Mouse (Mus musculus) forebrain, postnatal 0 days (tissue): ENCODE measurements around the gene Rcl1. TPM values are rescaled to one million over a fixed set of nuclear protein-coding genes. Genes with fewer than 3 reads are reported as not detected.

ENCODE experiments used
- ATAC-seq: fragments of 200-750 bp; cut with Nextera tagmentation; 2 replicates; pipeline ENCODE4 v1.8.0; 2017; ENCODE audit warnings: mild to moderate bottlenecking, moderate library complexity
- DNase-seq: peaks from one replicate; pipeline ENCODE4 v3.0.0-alpha.2; 2015
- H3K27ac ChIP-seq: fragments of 300-500 bp; sonication (generic); 2 replicates; pipeline ENCODE4 v1.5.1; 2014; ENCODE audit warnings: low read depth, mild to moderate bottlenecking, antibody characterized with exemption, low read length, moderate library complexity, mixed read lengths
- H3K27me3 ChIP-seq: fragments of 300-500 bp; sonication (generic); 2 replicates; pipeline ENCODE4 v1.6.1; 2014; ENCODE audit warnings: mild to moderate bottlenecking, low read length, mixed read lengths; ENCODE audit not compliant: insufficient read depth
- H3K36me3 ChIP-seq: fragments of 300-500 bp; sonication (generic); 2 replicates; pipeline ENCODE4 v1.6.1; 2014; ENCODE audit warnings: mild to moderate bottlenecking, moderate library complexity; ENCODE audit not compliant: insufficient read depth
- H3K4me1 ChIP-seq: fragments of 300-500 bp; sonication (generic); 2 replicates; pipeline ENCODE4 v1.6.1; 2014; ENCODE audit warnings: antibody characterized with exemption; ENCODE audit not compliant: insufficient read depth
- H3K4me2 ChIP-seq: fragments of 300-500 bp; sonication (generic); 2 replicates; pipeline ENCODE4 v1.6.1; 2014; ENCODE audit warnings: low read depth, mild to moderate bottlenecking, moderate library complexity
- H3K4me3 ChIP-seq: fragments of 300-500 bp; sonication (generic); 2 replicates; pipeline ENCODE4 v1.5.1; 2014; ENCODE audit warnings: low read depth, low read length, mixed read lengths
- H3K9ac ChIP-seq: fragments of 300-500 bp; sonication (generic); 2 replicates; pipeline ENCODE4 v1.6.1; 2014; ENCODE audit warnings: mild to moderate bottlenecking
- H3K9me3 ChIP-seq: fragments of 300-500 bp; sonication (generic); 2 replicates; pipeline ENCODE4 v1.6.1; 2016; ENCODE audit warnings: low read length
- CTCF ChIP-seq: sonication (generic); IDR thresholded peaks from 2 replicates; pipeline ENCODE4 v1.5.1; 2016; ENCODE audit warnings: antibody characterized with exemption, control low read depth, low read depth
- WGBS: fragments of 180-500 bp; shearing (Covaris S2); extraction: QIAGEN DNeasy Blood & Tissue Kit; methylation state at CpG from one replicate; pipeline ENCODE4 v1.1.7; 2014; 5-methylcytosine and 5-hydroxymethylcytosine counted together
- polyA plus RNA-seq: library from polyadenylated mRNA; unstranded; fragments of >200 nt; fragmentation: Nextera tagmentation; extraction: Ambion mirVana; gene quantifications from 2 replicates; pipeline ENCODE4 v1.2.1, GENCODE M21; 2015
- total RNA-seq: library from RNA; depleted of rRNA; stranded (reverse); fragments of >200 nt; gene quantifications from 2 replicates; pipeline ENCODE4 v1.2.3, GENCODE M21; 2014; rRNA removed

The Rcl1 gene
- 22.3 and 24.0 TPM in 2 replicates for total RNA-seq
- polyA plus RNA-seq, result 29.6 and 31.8 TPM in 2 replicates

- H3K36me3 ChIP-seq, result no peaks in the 10 kb centered on the region
- H3K4me2 ChIP-seq, result peak within 1 kb of the TSS; percentile 92
- DNase-seq (peak; percentile 98), ATAC-seq (peak; percentile 100)
- WGBS, result under 1% methylated on average over 58 of the region's 58 CpGs
- peak within 1 kb of the TSS; percentile 76 for H3K27ac ChIP-seq
- H3K9me3 ChIP-seq, result no peaks in the 10 kb centered on the region
- H3K4me3 ChIP-seq, result peak within 1 kb of the TSS; percentile 95
- H3K27me3 ChIP-seq, result no peaks in the 10 kb centered on the region
- peak within 1 kb of the TSS; percentile 68 for H3K9ac ChIP-seq
- H3K4me1 ChIP-seq, result peaks cover 11% of the 10 kb centered on the region; the same call in 1 of the 2 replicates
- no peak for TF ChIP-seq CTCF
These were observed at the start of gene Rcl1 for GRCm38 (mm10) chr19:29100874-29101542. TSS of gene Rcl1 (plus strand) at chr19:29101375.

- no peaks in the 10 kb centered on the region for H3K27me3 ChIP-seq
- DNase-seq (no peak), ATAC-seq (no peak)
- H3K36me3 ChIP-seq, result no peaks in the 10 kb centered on the region
- no peaks in the 10 kb centered on the region for H3K4me1 ChIP-seq
- no peaks in the 10 kb centered on the region for H3K9me3 ChIP-seq
- no peak for TF ChIP-seq CTCF
- no peak overlapping the region for H3K9ac ChIP-seq
- no peak overlapping the region for H3K4me3 ChIP-seq
- H3K4me2 ChIP-seq, result no peak overlapping the region
- H3K27ac ChIP-seq, result no peak overlapping the region
- WGBS, result 91% methylated on average over 12 of the region's 12 CpGs
These were observed 48.4 kb upstream of the Rcl1 start for GRCm38 (mm10) chr19:29052786-29053185.

GRCm38 (mm10) chr19:29054594-29054993, 46.6 kb upstream of the Rcl1 start:
- no peaks in the 10 kb centered on the region for H3K9me3 ChIP-seq
- DNase-seq (no peak), ATAC-seq (no peak)
- no peaks in the 10 kb centered on the region for H3K4me1 ChIP-seq
- H3K36me3 ChIP-seq, result no peaks in the 10 kb centered on the region
- H3K27me3 ChIP-seq, result no peaks in the 10 kb centered on the region
- no peak overlapping the region for H3K4me3 ChIP-seq
- no peak for TF ChIP-seq CTCF
- whole genome bisulfite sequencing, result 89% methylated on average over 6 of the region's 6 CpGs
- no peak overlapping the region for H3K4me2 ChIP-seq
- H3K27ac ChIP-seq, result no peak overlapping the region
- no peak overlapping the region for H3K9ac ChIP-seq

DNA sequence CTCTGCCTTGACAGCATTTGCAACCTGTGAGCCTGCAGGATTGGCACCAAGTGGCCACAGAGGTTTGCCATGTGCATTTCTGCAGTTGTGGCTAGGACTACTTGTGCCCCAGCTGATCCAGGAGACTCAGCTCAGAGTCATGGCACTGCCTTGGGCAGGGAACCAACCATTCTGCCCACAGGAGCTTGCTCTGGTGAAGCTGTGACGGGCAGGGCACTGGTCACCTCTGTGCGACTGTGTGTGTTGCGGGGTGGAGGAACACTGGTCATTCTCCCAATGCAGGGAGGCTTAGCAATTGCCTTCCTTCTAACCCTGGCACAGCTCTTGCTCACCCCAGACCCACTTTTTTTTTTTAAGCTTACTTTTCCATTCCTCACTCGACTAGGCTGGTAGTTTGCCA, 45.7 kb upstream of the Rcl1 start:
- H3K27ac ChIP-seq, result no peak overlapping the region
- no peak overlapping the region for H3K9ac ChIP-seq
- H3K4me1 ChIP-seq, result no peaks in the 10 kb centered on the region
- H3K9me3 ChIP-seq, result no peaks in the 10 kb centered on the region
- WGBS, result 90% methylated on average over 4 of the region's 4 CpGs
- no peaks in the 10 kb centered on the region for H3K36me3 ChIP-seq
- H3K27me3 ChIP-seq, result no peaks in the 10 kb centered on the region
- H3K4me3 ChIP-seq, result no peak overlapping the region
- DNase-seq (no peak), ATAC-seq (no peak)
- TF ChIP-seq CTCF, result no peak
- H3K4me2 ChIP-seq, result no peak overlapping the region

GRCm38 (mm10) chr19:29058741-29059140, 42.4 kb upstream of the Rcl1 start:
- Histone ChIP-seq H3K9me3 (no peaks in the 10 kb centered on the region), H3K9ac (no peak overlapping the region), H3K27me3 (no peaks in the 10 kb centered on the region), H3K4me1 (no peaks in the 10 kb centered on the region), H3K27ac (no peak overlapping the region), H3K36me3 (no peaks in the 10 kb centered on the region), H3K4me3 (no peak overlapping the region), H3K4me2 (no peak overlapping the region)
- no peak for DNase-seq
- no peak for ATAC-seq
- WGBS, result 90% methylated on average over 5 of the region's 5 CpGs
- no peak for TF ChIP-seq CTCF

DNA sequence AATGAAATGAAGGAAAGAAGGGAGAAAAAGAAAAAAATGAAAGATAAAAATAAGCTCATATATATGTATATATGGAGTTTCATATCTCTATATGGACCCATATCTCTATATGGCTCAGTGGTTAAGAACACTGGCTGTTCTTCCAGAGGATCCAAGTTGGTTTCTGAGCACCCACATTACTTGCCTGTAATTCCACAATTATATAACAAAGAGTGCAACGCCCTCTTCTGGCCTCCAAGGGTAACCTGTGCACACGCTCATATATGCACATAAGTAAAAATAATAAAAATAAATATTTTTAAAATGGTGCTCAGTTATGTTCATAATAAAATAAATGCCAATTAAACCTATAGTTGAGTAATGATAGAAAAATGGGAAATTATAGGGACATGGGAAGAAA, 41.5 kb upstream of the Rcl1 start:
- Histone ChIP-seq H3K4me3 (no peak overlapping the region), H3K9ac (no peak overlapping the region), H3K9me3 (no peaks in the 10 kb centered on the region), H3K4me1 (no peaks in the 10 kb centered on the region), H3K4me2 (no peak overlapping the region), H3K27ac (no peak overlapping the region), H3K36me3 (no peaks in the 10 kb centered on the region), H3K27me3 (no peaks in the 10 kb centered on the region)
- 89% methylated on average over 2 of the region's 2 CpGs for WGBS
- no peak for TF ChIP-seq CTCF
- ATAC-seq (no peak), DNase-seq (no peak)

- Histone ChIP-seq H3K9me3 (no peaks in the 10 kb centered on the region), H3K27me3 (no peaks in the 10 kb centered on the region), H3K36me3 (no peaks in the 10 kb centered on the region), H3K27ac (no peak overlapping the region), H3K9ac (no peak overlapping the region), H3K4me2 (no peak overlapping the region), H3K4me3 (no peak overlapping the region), H3K4me1 (no peaks in the 10 kb centered on the region)
- WGBS, result 23% methylated on average over 6 of the region's 6 CpGs
- DNase-seq (no peak), ATAC-seq (no peak)
- no peak for TF ChIP-seq CTCF
These were observed 40.9 kb upstream of the Rcl1 start for GRCm38 (mm10) chr19:29060299-29060698.
